ENCODE assay signal across 20 mouse cellular contexts in genomic region chr11:113933678-113934077, GRCm38 (mm10).
DNase-seq lines count a peak whose midpoint lies in the region; ATAC-seq and TF ChIP-seq lines count a peak whose summit lies in the region.
"Had no signal": no experiment of that assay in that cellular context is flagged by ENCODE, and none has a peak within 500 bp of the region (broad histone marks: within the 10 kb centered on the region; RNA-seq: fewer than 3 reads in every experiment).

No protein-coding gene starts in this region.

- peak overlapping the region; percentile 59; the same call in 1 of the 2 replicates for H3K27ac ChIP-seq in hindbrain, embryonic 10.5 days
- no peak overlapping the region for H3K27ac ChIP-seq in hindbrain, embryonic 14.5 days
- no peak overlapping the region for H3K27ac ChIP-seq in kidney, postnatal 0 days
- H3K27ac ChIP-seq in lung, postnatal 0 days (ENCODE audit: low read length): no peak overlapping the region
- H3K27ac ChIP-seq: embryonic facial prominence, embryonic 13.5 days; forebrain, embryonic 13.5 days; heart, adult 2 months; heart, embryonic 15.5 days; hindbrain, embryonic 15.5 days had no signal

- peaks cover 71% of the 10 kb centered on the region for H3K4me1 ChIP-seq in hindbrain, embryonic 10.5 days (replicated peaks)
- H3K4me1 ChIP-seq in hindbrain, embryonic 14.5 days (replicated peaks; ENCODE audit: control insufficient read depth, insufficient read depth, low read length): peaks cover 36% of the 10 kb centered on the region
- H3K4me1 ChIP-seq in kidney, postnatal 0 days (replicated peaks; ENCODE audit: insufficient read depth, low read length): no peaks in the 10 kb centered on the region
- H3K4me1 ChIP-seq in lung, postnatal 0 days (ENCODE audit: insufficient read depth, low read depth, low read length): no peaks in the 10 kb centered on the region
- no peaks in the 10 kb centered on the region for H3K4me1 ChIP-seq in lung, adult 2 months (ENCODE audit: control insufficient read depth, insufficient read depth, low read length)
- H3K4me1 ChIP-seq: heart, embryonic 15.5 days had no signal

- H3K36me3 ChIP-seq in hindbrain, embryonic 10.5 days: no peaks in the 10 kb centered on the region
- no peaks in the 10 kb centered on the region for H3K36me3 ChIP-seq in hindbrain, embryonic 14.5 days (replicated peaks; ENCODE audit: control insufficient read depth, insufficient read depth)
- H3K36me3 ChIP-seq in kidney, postnatal 0 days (ENCODE audit: insufficient read depth, low read length): no peaks in the 10 kb centered on the region
- H3K36me3 ChIP-seq in lung, postnatal 0 days (ENCODE audit: insufficient read depth, low read length): no peaks in the 10 kb centered on the region
- H3K36me3 ChIP-seq: embryonic facial prominence, embryonic 13.5 days; heart, embryonic 15.5 days; hindbrain, embryonic 15.5 days had no signal

- H3K9ac ChIP-seq in hindbrain, embryonic 14.5 days: no peak overlapping the region
- no peak overlapping the region for H3K9ac ChIP-seq in kidney, postnatal 0 days (ENCODE audit: low read depth, low read length)
- H3K9ac ChIP-seq in lung, postnatal 0 days (replicated peaks; ENCODE audit: low read depth): no peak overlapping the region
- H3K9ac ChIP-seq: embryonic facial prominence, embryonic 13.5 days; forebrain, embryonic 13.5 days; forebrain, postnatal 0 days; heart, embryonic 15.5 days; hindbrain, embryonic 15.5 days had no signal

- no peaks in the 10 kb centered on the region for H3K9me3 ChIP-seq in hindbrain, embryonic 10.5 days
- no peaks in the 10 kb centered on the region for H3K9me3 ChIP-seq in hindbrain, embryonic 14.5 days (ENCODE audit: control insufficient read depth, low read length)
- H3K9me3 ChIP-seq in kidney, postnatal 0 days (replicated peaks; ENCODE audit: low read length): no peaks in the 10 kb centered on the region
- no peaks in the 10 kb centered on the region for H3K9me3 ChIP-seq in lung, postnatal 0 days (ENCODE audit: low read length)
- H3K9me3 ChIP-seq: embryonic facial prominence, embryonic 13.5 days; forebrain, embryonic 13.5 days; heart, embryonic 15.5 days; hindbrain, embryonic 15.5 days had no signal

- TF ChIP-seq POLR2A in lung, adult 2 months (IDR thresholded peaks at IDR 0.05; ENCODE audit: borderline replicate concordance, extremely low read depth, low read depth, low read length): no peak
- TF ChIP-seq POLR2A in brain, embryonic 14.5 days (IDR thresholded peaks at IDR 0.05; ENCODE audit: borderline replicate concordance, extremely low read depth, insufficient read depth, insufficient read length, poor library complexity, severe bottlenecking): no peak

- H3K4me2 ChIP-seq in hindbrain, embryonic 14.5 days (replicated peaks): no peak overlapping the region
- no peak overlapping the region for H3K4me2 ChIP-seq in kidney, postnatal 0 days (ENCODE audit: low read length)
- H3K4me2 ChIP-seq in lung, postnatal 0 days (replicated peaks; ENCODE audit: low read depth, low read length): no peak overlapping the region
- H3K4me2 ChIP-seq: embryonic facial prominence, embryonic 13.5 days; forebrain, embryonic 13.5 days; heart, embryonic 11.5 days; heart, embryonic 15.5 days; hindbrain, embryonic 15.5 days had no signal

- ATAC-seq in hindbrain, embryonic 14.5 days (ENCODE audit: low FRiP score): no peak
- no peak for ATAC-seq in kidney, postnatal 0 days (replicated peaks; ENCODE audit: low FRiP score, low read depth)
- ATAC-seq in lung, postnatal 0 days: peak; percentile 12; the same call in 1 of the 2 replicates
- ATAC-seq: forebrain, embryonic 13.5 days; forebrain, postnatal 0 days; inflammation-experienced regulatory T-cells, adult 6 months had no signal

- H3K27me3 ChIP-seq in hindbrain, embryonic 10.5 days (ENCODE audit: insufficient read depth, poor library complexity, severe bottlenecking): no peaks in the 10 kb centered on the region
- H3K27me3 ChIP-seq in hindbrain, embryonic 14.5 days (ENCODE audit: control insufficient read depth, insufficient read depth, low read length): no peaks in the 10 kb centered on the region
- H3K27me3 ChIP-seq in kidney, postnatal 0 days (ENCODE audit: insufficient read depth, low read length): no peaks in the 10 kb centered on the region
- no peaks in the 10 kb centered on the region for H3K27me3 ChIP-seq in lung, postnatal 0 days (replicated peaks; ENCODE audit: insufficient read depth, low read length)
- H3K27me3 ChIP-seq: embryonic facial prominence, embryonic 13.5 days; forebrain, embryonic 13.5 days; heart, embryonic 15.5 days; hindbrain, embryonic 15.5 days had no signal

- 74% methylated on average over 9 of the region's 9 CpGs for WGBS in hindbrain, embryonic 10.5 days
- WGBS in hindbrain, embryonic 14.5 days: 37% methylated on average over 9 of the region's 9 CpGs
- 38% methylated on average over 9 of the region's 9 CpGs for WGBS in kidney, postnatal 0 days
- WGBS in lung, postnatal 0 days: 46% methylated on average over 9 of the region's 9 CpGs
- WGBS in lung, adult 2 months: 70% methylated on average over 9 of the region's 9 CpGs

- TF ChIP-seq CTCF in kidney, postnatal 0 days (IDR thresholded peaks at IDR 0.05; ENCODE audit: low read depth): no peak
- TF ChIP-seq CTCF in lung, postnatal 0 days (IDR thresholded peaks at IDR 0.05): no peak
- no peak for TF ChIP-seq CTCF in lung, adult 2 months (IDR thresholded peaks at IDR 0.05; ENCODE audit: insufficient read depth, low read length)
- no peak for TF ChIP-seq CTCF in brain, embryonic 14.5 days (IDR thresholded peaks at IDR 0.05; ENCODE audit: borderline replicate concordance, extremely low read depth, insufficient read depth, insufficient read length)

- no peak overlapping the region for H3K4me3 ChIP-seq in hindbrain, embryonic 10.5 days
- no peak overlapping the region for H3K4me3 ChIP-seq in hindbrain, embryonic 14.5 days (replicated peaks; ENCODE audit: low read length)
- H3K4me3 ChIP-seq in kidney, postnatal 0 days (replicated peaks; ENCODE audit: low read depth, low read length): no peak overlapping the region
- no peak overlapping the region for H3K4me3 ChIP-seq in lung, postnatal 0 days (ENCODE audit: low read depth, low read length)
- no peak overlapping the region for H3K4me3 ChIP-seq in lung, adult 2 months (replicated peaks; ENCODE audit: extremely low read depth, low read depth, low read length)
- H3K4me3 ChIP-seq: embryonic facial prominence, embryonic 13.5 days; forebrain, embryonic 13.5 days; heart, adult 2 months; heart, embryonic 15.5 days; hindbrain, embryonic 15.5 days had no signal

- no peak for DNase-seq in hindbrain, embryonic 10.5 days (ENCODE audit: low spot score)
- DNase-seq in hindbrain, embryonic 14.5 days (ENCODE audit: low spot score): no peak
- DNase-seq in kidney, postnatal 0 days (ENCODE audit: low spot score): peak; percentile 21
- no peak for DNase-seq in kidney, postnatal 36 days
- DNase-seq in lung, postnatal 0 days (ENCODE audit: low spot score): peak; percentile 23
- DNase-seq in lung, adult 2 months: no peak
- DNase-seq in brain, embryonic 14.5 days (ENCODE audit: low read depth): peak; percentile 51
- DNase-seq: adrenal gland, adult 2 months; adrenal gland, postnatal 25 days; cerebellum, adult 2 months; cerebellum, postnatal 10 days; forebrain, postnatal 0 days; gastrocnemius, postnatal 14 days; heart, adult 2 months had no signal

- no peak for TF ChIP-seq EP300 in lung, postnatal 0 days (IDR thresholded peaks at IDR 0.05)

Comparison
In these comparisons a context has a peak if more than half of its experiments do, and no peak if none do; other contexts are left out.
1. DNase-seq: peak in kidney, postnatal 0 days (single experiment), lung, postnatal 0 days (single experiment) and brain, embryonic 14.5 days (single experiment); none in hindbrain, embryonic 10.5 days (single experiment), hindbrain, embryonic 14.5 days (single experiment), kidney, postnatal 36 days (0 of 2) and lung, adult 2 months (single experiment).